Mouse (Mus musculus) c-Kit-positive CD71-positive TER-119-positive erythroid progenitor cells, embryonic 14.5 days (primary cell): Measurements from ENCODE around the gene Golgb1.

Source experiments
- DNase-seq: peaks from one replicate; pipeline ENCODE4 v3.0.0-alpha.2; 2013; ENCODE audit warnings: low spot score

The Golgb1 gene

GRCm38 (mm10) chr16:36920410-36920809 lies 45.5 kb downstream of the Golgb1 start:
- DNase-seq: no peak

- no peak for DNase-seq
Observed at GRCm38 (mm10) chr16:36921067-36921613, 46.2 kb downstream of the Golgb1 start.

GRCm38 (mm10) chr16:36921980-36922379 lies 47.0 kb downstream of the Golgb1 start:
- no peak for DNase-seq

- DNase-seq: no peak
Observed at GRCm38 (mm10) chr16:36924312-36924711, 49.4 kb downstream of the Golgb1 start.

- DNase-seq: no peak
Observed at GRCm38 (mm10) chr16:36925351-36925750, 50.4 kb downstream of the Golgb1 start.

DNA sequence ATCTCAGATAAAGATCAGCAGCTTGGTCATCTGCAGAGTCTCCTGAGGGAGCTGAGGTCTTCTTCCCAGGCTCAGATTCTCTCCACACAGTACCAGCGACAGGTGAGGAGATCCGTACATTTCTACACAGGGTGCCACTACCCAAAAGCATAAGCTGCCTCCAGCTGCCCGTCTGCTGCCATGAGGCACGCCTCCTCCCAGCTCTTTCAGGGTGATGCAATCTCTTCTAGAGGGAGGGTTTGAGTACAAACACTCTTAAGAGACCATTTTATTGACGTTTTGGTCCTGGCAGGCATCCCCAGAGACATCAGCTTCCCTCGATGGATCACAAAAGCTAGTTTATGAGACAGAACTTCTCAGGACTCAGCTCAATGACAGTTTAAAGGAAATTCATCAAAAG lies 50.9 kb downstream of the Golgb1 start:
- no peak for DNase-seq

DNA sequence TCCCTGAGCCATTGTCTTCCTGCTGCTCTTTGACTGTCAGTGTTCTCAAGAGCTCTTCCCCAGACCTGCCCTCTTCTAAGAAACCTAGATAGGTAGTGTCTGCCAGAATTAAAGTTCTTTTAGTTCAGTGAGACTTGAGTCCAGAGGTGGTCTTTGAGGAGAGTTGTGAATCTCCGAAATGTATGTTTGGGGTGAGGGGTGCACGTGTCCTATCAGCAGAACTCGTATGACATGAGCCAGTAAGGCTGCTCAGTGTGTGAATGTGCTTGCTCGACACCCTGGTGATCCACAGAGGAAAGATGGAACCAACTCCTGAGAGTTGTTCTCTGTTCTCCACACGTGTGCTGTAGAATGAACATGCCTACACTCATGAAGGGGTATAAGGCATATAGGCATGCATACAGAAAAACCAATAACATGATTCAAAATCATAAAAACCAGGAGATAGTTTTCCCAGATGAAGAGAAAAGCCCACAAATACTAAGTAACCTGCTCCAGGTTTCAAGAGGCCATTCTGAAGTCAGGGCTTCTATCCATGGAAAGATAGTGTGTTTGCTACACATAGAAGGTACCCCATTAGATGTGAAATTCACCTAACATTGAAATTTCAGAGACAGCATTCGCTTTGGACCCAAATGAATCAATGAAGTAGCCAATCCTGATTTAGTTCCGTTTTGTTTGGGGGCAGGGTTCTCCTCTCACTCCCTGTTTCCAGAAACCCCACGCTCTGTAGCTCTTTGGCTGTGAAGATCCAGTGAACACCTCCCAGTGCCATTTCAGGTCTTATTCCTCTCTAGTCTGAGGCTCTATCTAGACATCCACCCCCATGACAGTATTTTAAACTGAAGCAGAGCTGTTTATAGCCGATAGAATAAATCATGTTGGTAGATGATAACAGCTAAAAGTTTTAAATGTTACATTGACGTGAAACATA lies 51.8 kb downstream of the Golgb1 start:
- DNase-seq: no peak

GRCm38 (mm10) chr16:36927495-36928105 lies 52.7 kb downstream of the Golgb1 start:
- DNase-seq: no peak

DNA sequence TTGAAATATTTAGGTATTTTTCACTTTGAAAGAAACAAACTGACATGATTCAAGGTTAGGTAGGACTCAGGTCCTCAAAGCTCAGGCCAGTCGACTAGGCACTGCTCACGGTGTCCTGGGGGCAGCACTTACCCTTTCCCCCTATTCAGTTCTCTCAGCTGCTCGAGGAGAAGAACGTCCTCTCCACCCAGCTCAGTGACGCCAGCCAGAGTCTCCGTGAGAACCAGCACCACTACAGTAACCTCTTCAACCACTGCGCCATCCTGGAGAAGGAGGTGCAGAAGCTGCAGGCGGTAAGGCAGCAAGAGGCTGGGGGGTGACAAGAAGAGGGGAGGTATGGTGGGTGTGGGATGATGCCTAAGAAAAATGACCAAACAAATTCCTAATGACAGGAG lies 53.2 kb downstream of the Golgb1 start:
- DNase-seq: no peak

GRCm38 (mm10) chr16:36929216-36929615 lies 54.3 kb downstream of the Golgb1 start:
- no peak for DNase-seq

GRCm38 (mm10) chr16:36930231-36931136 lies 55.5 kb downstream of the Golgb1 start:
- DNase-seq: no peak

GRCm38 (mm10) chr16:36931381-36931780 lies 56.4 kb downstream of the Golgb1 start:
- DNase-seq: no peak

GRCm38 (mm10) chr16:36931976-36932375 lies 57.0 kb downstream of the Golgb1 start:
- no peak for DNase-seq

DNA sequence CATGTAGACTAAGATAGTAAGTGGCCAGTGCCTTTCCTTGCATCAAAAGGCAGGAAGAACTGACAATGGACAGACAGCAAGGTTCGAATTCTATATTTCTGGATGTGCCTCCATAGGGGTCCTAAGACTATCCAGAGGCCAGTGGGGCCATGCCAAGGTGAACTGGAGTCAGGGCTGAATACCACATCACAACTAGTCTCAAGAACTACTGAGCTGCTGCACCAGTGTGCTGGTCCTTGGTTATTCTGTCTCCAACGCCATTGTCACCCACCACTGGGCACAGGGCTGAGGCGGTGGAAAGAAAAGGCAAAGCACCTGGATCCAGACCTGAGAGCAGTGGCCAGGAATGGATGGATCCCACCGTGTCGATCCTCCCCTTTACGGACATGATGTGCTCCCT lies 57.6 kb downstream of the Golgb1 start:
- DNase-seq: no peak

DNA sequence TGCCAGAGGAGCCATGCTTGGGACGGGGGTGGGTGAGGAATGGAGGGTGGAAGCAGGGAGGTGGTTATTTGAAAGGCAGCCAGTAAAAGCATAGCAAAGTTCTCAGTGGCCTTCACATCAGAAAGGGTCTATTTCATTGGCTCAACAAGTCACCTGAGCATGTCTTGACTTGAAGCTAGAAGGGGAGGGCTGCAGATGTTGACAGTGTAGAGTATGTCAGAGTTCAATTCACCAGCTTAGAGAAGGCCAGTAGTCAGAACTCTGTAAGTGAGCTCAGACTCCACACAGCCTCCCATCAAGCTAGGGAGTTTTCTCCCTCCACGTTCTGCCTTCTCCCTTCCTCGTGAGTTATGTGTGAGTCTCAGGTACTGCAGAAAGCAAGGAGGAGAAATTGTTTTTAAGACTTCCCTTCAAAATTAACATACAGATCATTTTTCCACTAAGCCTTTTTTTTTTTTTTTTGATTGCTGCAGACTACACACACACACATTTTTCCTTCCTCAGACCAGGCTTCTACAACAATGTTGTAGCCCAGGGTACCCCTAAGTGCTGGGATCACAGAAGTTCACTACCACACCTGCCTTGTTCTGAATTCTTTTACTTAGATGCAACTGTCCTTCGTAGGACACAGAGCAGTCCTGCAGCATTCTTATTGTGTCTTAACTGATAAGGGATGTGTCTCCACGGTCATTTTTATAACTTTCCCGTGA lies 59.3 kb downstream of the Golgb1 start:
- no peak for DNase-seq

DNA sequence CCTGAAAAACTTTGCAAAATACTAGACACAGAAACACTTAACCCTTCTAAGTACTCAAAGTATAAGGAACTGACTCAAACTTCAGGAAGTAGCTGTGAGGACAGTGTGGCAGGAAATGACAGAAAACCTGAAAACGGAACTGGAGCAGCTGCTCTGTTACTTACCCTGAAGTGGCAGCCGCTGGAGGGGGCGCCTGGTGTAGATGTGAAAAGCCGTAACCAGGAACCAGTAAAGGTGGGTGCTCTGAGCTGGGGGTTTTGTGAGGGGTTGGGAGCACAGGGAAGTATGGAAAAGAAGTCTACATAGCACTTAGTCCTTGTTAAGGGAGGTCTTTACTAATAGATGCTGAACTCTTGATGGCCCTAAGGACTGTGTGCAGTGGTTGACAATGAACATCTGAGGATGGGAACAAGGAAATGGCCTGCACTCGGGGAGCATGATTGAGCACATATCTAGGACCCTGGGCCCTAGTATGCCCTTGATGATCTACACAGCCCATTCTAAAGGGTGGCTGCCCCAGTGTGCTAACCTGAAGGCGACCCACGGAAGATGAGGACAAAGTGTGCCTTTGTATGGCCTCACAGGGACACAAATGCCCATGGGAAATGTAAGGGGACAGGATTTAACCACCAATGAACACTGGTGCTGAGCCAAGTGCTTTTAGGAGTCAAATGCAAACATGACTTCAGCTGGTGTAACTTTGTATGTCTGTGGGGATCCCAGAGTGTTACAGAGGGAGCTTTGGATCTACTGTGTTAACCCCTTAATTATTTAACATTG lies 60.1 kb downstream of the Golgb1 start, which contains the start of gene Hcls1:
Gene Hcls1 (plus strand): TSS at position 143 of the 780 bp plus-strand sequence.
- DNase-seq: peak; percentile 13

- no peak for DNase-seq
Observed at GRCm38 (mm10) chr16:36935814-36936213, 60.9 kb downstream of the Golgb1 start.

- DNase-seq: no peak
Observed at GRCm38 (mm10) chr16:36941137-36941727, 66.3 kb downstream of the Golgb1 start.

DNA sequence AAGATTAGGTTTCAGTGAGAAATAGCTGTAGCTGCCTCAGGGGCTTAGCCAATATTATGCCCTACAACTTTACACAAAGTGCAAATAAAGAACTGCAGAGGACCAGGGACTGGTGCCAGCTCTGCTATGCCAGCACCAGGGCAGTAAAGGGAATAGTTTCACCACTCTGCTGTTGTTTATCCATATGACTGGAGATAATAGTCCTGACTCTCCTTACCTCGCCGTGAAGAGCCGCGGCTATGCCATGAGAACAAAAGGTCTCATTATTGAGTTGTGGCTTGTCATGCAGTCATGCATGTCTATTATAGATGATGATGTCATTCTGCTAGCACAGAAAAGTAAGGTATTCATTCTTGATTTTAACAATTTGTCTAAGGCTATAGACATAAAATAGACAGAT lies 67.0 kb downstream of the Golgb1 start:
- no peak for DNase-seq

- no peak for DNase-seq
Observed at GRCm38 (mm10) chr16:36943591-36943990, 68.7 kb downstream of the Golgb1 start.
